ENCODE assay signal across 9 mouse cellular contexts in the genomic region with DNA sequence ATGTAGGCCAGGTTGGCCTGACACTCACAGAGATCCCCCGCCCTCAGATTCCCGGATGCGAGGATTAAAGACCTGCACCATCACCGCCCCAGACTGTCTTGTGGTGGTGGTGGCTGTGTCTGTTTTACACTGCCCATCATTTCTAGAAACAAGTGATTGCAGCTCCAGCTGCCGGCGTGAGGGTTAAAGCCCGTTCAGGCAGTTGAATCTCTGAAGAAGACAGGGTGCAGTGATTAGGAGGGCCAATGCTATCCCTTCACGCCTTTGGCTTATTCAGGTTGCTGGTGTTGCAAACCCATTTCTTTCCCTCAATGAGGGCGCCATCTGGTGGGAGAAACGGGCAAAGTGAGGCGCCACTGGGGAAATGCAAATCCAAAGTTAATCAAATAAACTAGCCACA.
A peak's percentile ranks its signal among the peaks of the same experiment; 100 is the strongest.
DNase-seq lines count a peak whose midpoint lies in the region; ATAC-seq and TF ChIP-seq lines count a peak whose summit lies in the region.
"Had no signal": no experiment of that assay in that cellular context is flagged by ENCODE, and none has a peak within 500 bp of the region (broad histone marks: within the 10 kb centered on the region; RNA-seq: fewer than 3 reads in every experiment).

No protein-coding gene starts in this region.

- WGBS in kidney, postnatal 0 days = 29% methylated on average over 11 of the region's 11 CpGs
- WGBS in liver, embryonic 14.5 days (ENCODE audit: insufficient replicate concordance) = 29% methylated on average over 11 of the region's 11 CpGs
- 49% methylated on average over 11 of the region's 11 CpGs for WGBS in thymus, adult 2 months

- TF ChIP-seq POLR2A in thymus, adult 2 months (IDR thresholded peaks at IDR 0.05; ENCODE audit: control insufficient read depth, extremely low read depth, insufficient read depth, low read length, poor library complexity) = no peak

- H3K36me3 ChIP-seq in kidney, postnatal 0 days (ENCODE audit: insufficient read depth, low read length) = no peaks in the 10 kb centered on the region
- no peaks in the 10 kb centered on the region for H3K36me3 ChIP-seq in liver, embryonic 14.5 days (replicated peaks; ENCODE audit: control insufficient read depth, insufficient read depth, low read depth)
- no peaks in the 10 kb centered on the region for H3K36me3 ChIP-seq in thymus, adult 2 months (ENCODE audit: control insufficient read depth, insufficient read depth, low read length)
- H3K36me3 ChIP-seq: embryonic facial prominence, embryonic 13.5 days had no signal

- no peak overlapping the region for H3K9ac ChIP-seq in kidney, postnatal 0 days (ENCODE audit: low read depth, low read length)
- H3K9ac ChIP-seq in liver, embryonic 14.5 days (replicated peaks) = no peak overlapping the region
- H3K9ac ChIP-seq: embryonic facial prominence, embryonic 13.5 days had no signal

- no peaks in the 10 kb centered on the region for H3K27me3 ChIP-seq in kidney, postnatal 0 days (ENCODE audit: insufficient read depth, low read length)
- no peaks in the 10 kb centered on the region for H3K27me3 ChIP-seq in liver, embryonic 14.5 days (ENCODE audit: control insufficient read depth, insufficient read depth, low read length)
- no peaks in the 10 kb centered on the region for H3K27me3 ChIP-seq in thymus, adult 2 months (ENCODE audit: control insufficient read depth, insufficient read depth, low read length)
- H3K27me3 ChIP-seq: embryonic facial prominence, embryonic 13.5 days had no signal

- no peak overlapping the region for H3K27ac ChIP-seq in kidney, postnatal 0 days
- no peak overlapping the region for H3K27ac ChIP-seq in liver, embryonic 14.5 days
- no peak overlapping the region for H3K27ac ChIP-seq in thymus, adult 2 months (ENCODE audit: control insufficient read depth, insufficient read depth, low read length)
- H3K27ac ChIP-seq: embryonic facial prominence, embryonic 13.5 days had no signal

- peak; percentile 78 for DNase-seq in 3T3-L1 (ENCODE audit: low read depth, low spot score)
- peak; percentile 85 for DNase-seq in ZHBTc4 (ENCODE audit: low read depth, low spot score)
- peak; percentile 66 to 80 for DNase-seq in cerebellum, postnatal 4 days (ENCODE audit: low spot score in 2 of 2)
- DNase-seq in gastrocnemius, postnatal 10 days = peak; percentile 84
- DNase-seq in kidney, postnatal 0 days (ENCODE audit: low spot score) = peak; percentile 73
- DNase-seq in liver, embryonic 14.5 days (ENCODE audit: low read depth in 3 of 3, low spot score in 3 of 3) = no peak
- peak; percentile 55 for DNase-seq in thymus, adult 2 months

- peak; percentile 84 for TF ChIP-seq CTCF in kidney, postnatal 0 days (IDR thresholded peaks at IDR 0.05; ENCODE audit: low read depth)
- TF ChIP-seq CTCF in liver, embryonic 14.5 days (IDR thresholded peaks at IDR 0.05; ENCODE audit: low read depth) = peak; percentile 69
- TF ChIP-seq CTCF in thymus, adult 2 months (IDR thresholded peaks at IDR 0.05; ENCODE audit: borderline replicate concordance, control insufficient read depth, extremely low read depth, insufficient read depth, low read length, poor library complexity) = 0 out of 2 replicates have a peak, but pooled peaks have one; percentile 25

- no peak for ATAC-seq in kidney, postnatal 0 days (replicated peaks; ENCODE audit: low FRiP score, low read depth)
- no peak for ATAC-seq in liver, embryonic 14.5 days (ENCODE audit: insufficient read depth)
- peak; percentile 55; the same call in 1 of the 2 replicates for ATAC-seq in neutrophil, adult 5-6 weeks (ENCODE audit: extremely low read depth, insufficient number of reproducible peaks, low FRiP score, poor library complexity, severe bottlenecking)

- no peaks in the 10 kb centered on the region for H3K4me1 ChIP-seq in kidney, postnatal 0 days (replicated peaks; ENCODE audit: insufficient read depth, low read length)
- no peaks in the 10 kb centered on the region for H3K4me1 ChIP-seq in liver, embryonic 14.5 days (replicated peaks; ENCODE audit: control insufficient read depth in 2 of 2, insufficient read depth in 2 of 2, low read length in 1 of 2)
- no peaks in the 10 kb centered on the region for H3K4me1 ChIP-seq in thymus, adult 2 months (replicated peaks; ENCODE audit: control insufficient read depth, insufficient read depth, low read length)
- H3K4me1 ChIP-seq: embryonic facial prominence, embryonic 13.5 days had no signal

- no peak for TF ChIP-seq EP300 in liver, embryonic 14.5 days (IDR thresholded peaks at IDR 0.05; ENCODE audit: low read depth)

- no peak overlapping the region for H3K4me3 ChIP-seq in kidney, postnatal 0 days (replicated peaks; ENCODE audit: low read depth, low read length)
- no peak overlapping the region for H3K4me3 ChIP-seq in liver, embryonic 14.5 days (ENCODE audit: insufficient read depth in 1 of 2, low read depth in 2 of 2, low read length in 2 of 2)
- no peak overlapping the region for H3K4me3 ChIP-seq in thymus, adult 2 months (ENCODE audit: control insufficient read depth, insufficient read depth, low read length)
- H3K4me3 ChIP-seq: embryonic facial prominence, embryonic 13.5 days had no signal

- H3K9me3 ChIP-seq in kidney, postnatal 0 days (replicated peaks; ENCODE audit: low read length) = no peaks in the 10 kb centered on the region
- no peaks in the 10 kb centered on the region for H3K9me3 ChIP-seq in liver, embryonic 14.5 days (ENCODE audit: control insufficient read depth, low read length)
- H3K9me3 ChIP-seq: embryonic facial prominence, embryonic 13.5 days had no signal

- no peak overlapping the region for H3K4me2 ChIP-seq in kidney, postnatal 0 days (ENCODE audit: low read length)
- H3K4me2 ChIP-seq in liver, embryonic 14.5 days (ENCODE audit: low read depth) = no peak overlapping the region
- H3K4me2 ChIP-seq: embryonic facial prominence, embryonic 13.5 days had no signal

Comparison
In these comparisons a context has a peak if more than half of its experiments do, and no peak if none do; other contexts are left out.
1. DNase-seq: peak in 3T3-L1 (single experiment), ZHBTc4 (single experiment), cerebellum, postnatal 4 days (2 of 2), gastrocnemius, postnatal 10 days (single experiment), kidney, postnatal 0 days (single experiment) and thymus, adult 2 months (single experiment); none in liver, embryonic 14.5 days (0 of 3).
2. CTCF ChIP-seq: peak in every context shown above with its lines; median percentile 84 in kidney, postnatal 0 days; 69 in liver, embryonic 14.5 days; 25 in thymus, adult 2 months.